Mouse (Mus musculus) spleen, adult 2 months (tissue): ENCODE data around the gene AU040320. TPM values are rescaled to one million over a fixed set of nuclear protein-coding genes. Genes with fewer than 3 reads are reported as not detected.

Experiments used
- DNase-seq, 2 experiments: peaks; one replicate each; pipeline versions ENCODE4 v3.0.0 to v3.0.0-alpha.2; 2012 to 2021; ENCODE audit warnings: low spot score in 2 of 2, low read depth in 1 of 2
- H3K27ac ChIP-seq: fragments of 200-500 bp; 2 replicates; pipeline ENCODE4 v1.5.1; 2012; ENCODE audit warnings: low read length, inconsistent platforms; ENCODE audit not compliant: insufficient read depth
- H3K27me3 ChIP-seq: fragments of 200-500 bp; 2 replicates; pipeline ENCODE4 v1.6.1; 2012; ENCODE audit warnings: mild to moderate bottlenecking, moderate library complexity, low read length, inconsistent platforms; ENCODE audit not compliant: control insufficient read depth, insufficient read depth
- H3K36me3 ChIP-seq: fragments of 200-500 bp; 2 replicates; pipeline ENCODE4 v1.6.1; 2012; ENCODE audit warnings: mild to moderate bottlenecking, low read length, inconsistent platforms; ENCODE audit not compliant: control insufficient read depth, insufficient read depth
- H3K4me1 ChIP-seq: fragments of 200-500 bp; 2 replicates; pipeline ENCODE4 v1.6.1; 2011; ENCODE audit warnings: inconsistent platforms; ENCODE audit not compliant: control insufficient read depth, insufficient read depth, insufficient read length
- H3K4me3 ChIP-seq: fragments of 200-500 bp; 2 replicates; pipeline ENCODE4 v1.5.1; 2011; ENCODE audit warnings: mild to moderate bottlenecking, inconsistent platforms; ENCODE audit not compliant: insufficient read depth, insufficient read length; ENCODE audit errors: extremely low read depth
- CTCF ChIP-seq: fragments of 200-500 bp; IDR thresholded peaks from 2 replicates; pipeline ENCODE4 v1.5.1; 2011; ENCODE audit warnings: mild to moderate bottlenecking, inconsistent platforms; ENCODE audit not compliant: insufficient read depth, insufficient read length, insufficient replicate concordance; ENCODE audit errors: extremely low read depth
- POLR2A ChIP-seq: fragments of 200-500 bp; IDR thresholded peaks from 2 replicates; pipeline ENCODE4 v1.6.1; 2011; ENCODE audit warnings: low read depth, low read length, inconsistent platforms
- WGBS: fragments of 180-500 bp; shearing (Covaris S2); methylation state at CpG from one replicate; pipeline ENCODE4 v1.1.7; 2018; 5-methylcytosine and 5-hydroxymethylcytosine counted together
- polyA plus RNA-seq: library from polyadenylated mRNA; depleted of rRNA; stranded (reverse); fragments of >200 nt; gene quantifications from 2 replicates; pipeline ENCODE4 v1.2.3, GENCODE M21; 2012; rRNA removed

AU040320 gene
- polyA plus RNA-seq: 24.8 and 27.0 TPM in 2 replicates

GRCm38 (mm10) chr4:126753268-126754230 is at the start of gene AU040320, which contains the start of gene Ncdn:
TSS of gene AU040320 (plus strand) at chr4:126753544.
TSS of gene Ncdn (minus strand) at chr4:126753438.
- H3K36me3 ChIP-seq: peaks cover 11% of the 10 kb centered on the region
- under 1% methylated on average over 70 of the region's 71 CpGs for WGBS
- H3K27me3 ChIP-seq: no peaks in the 10 kb centered on the region
- peaks cover 10% of the 10 kb centered on the region; the same call in 1 of the 2 replicates for H3K4me1 ChIP-seq
- TF ChIP-seq POLR2A (peak; percentile 76), CTCF (no peak)
- H3K4me3 ChIP-seq: peak within 1 kb of the TSS; percentile 96
- DNase-seq: peak; percentile 90 to 94
- peak within 1 kb of the TSS; percentile 94 for H3K27ac ChIP-seq

GRCm38 (mm10) chr4:126706630-126707438 is 46.5 kb upstream of the AU040320 start:
- DNase-seq: no peak
- TF ChIP-seq POLR2A (no peak), CTCF (no peak)
- no peak overlapping the region for H3K27ac ChIP-seq
- WGBS: 92% methylated on average over 12 of the region's 12 CpGs
- no peaks in the 10 kb centered on the region for H3K27me3 ChIP-seq
- no peak overlapping the region for H3K4me3 ChIP-seq
- H3K36me3 ChIP-seq: peaks cover 43% of the 10 kb centered on the region
- H3K4me1 ChIP-seq: no peaks in the 10 kb centered on the region

- peaks cover 43% of the 10 kb centered on the region for H3K36me3 ChIP-seq
- 90% methylated on average over 5 of the region's 5 CpGs for WGBS
- H3K27ac ChIP-seq: no peak overlapping the region
- H3K27me3 ChIP-seq: no peaks in the 10 kb centered on the region
- H3K4me3 ChIP-seq: no peak overlapping the region
- DNase-seq: no peak
- TF ChIP-seq POLR2A (no peak), CTCF (no peak)
- no peaks in the 10 kb centered on the region for H3K4me1 ChIP-seq
Observed at GRCm38 (mm10) chr4:126707439-126707826, 45.9 kb upstream of the AU040320 start.

GRCm38 (mm10) chr4:126732111-126732510 is 21.2 kb upstream of the AU040320 start:
- no peak for DNase-seq
- Histone ChIP-seq H3K27me3 (peaks cover 38% of the 10 kb centered on the region), H3K4me3 (no peak overlapping the region)

GRCm38 (mm10) chr4:126732531-126733380 is 20.6 kb upstream of the AU040320 start:
- H3K4me1 ChIP-seq: peaks cover 5% of the 10 kb centered on the region; the same call in 1 of the 2 replicates
- no peaks in the 10 kb centered on the region for H3K36me3 ChIP-seq
- no peak overlapping the region for H3K4me3 ChIP-seq
- peaks cover 38% of the 10 kb centered on the region for H3K27me3 ChIP-seq
- DNase-seq: no peak
- TF ChIP-seq CTCF: no peak
- TF ChIP-seq POLR2A: no peak
- H3K27ac ChIP-seq: no peak overlapping the region
- WGBS: 8% methylated on average over 26 of the region's 26 CpGs

More at GRCm38 (mm10) chr4:126732111-126732510, 21.2 kb upstream of the AU040320 start:
- TF ChIP-seq POLR2A (no peak), CTCF (no peak)
- Histone ChIP-seq H3K27ac (no peak overlapping the region), H3K4me1 (peaks cover 5% of the 10 kb centered on the region; the same call in 1 of the 2 replicates), H3K36me3 (no peaks in the 10 kb centered on the region)
- WGBS: 7% methylated on average over 18 of the region's 18 CpGs
